Mouse (Mus musculus): ENCODE measurements around the gene Il19. TPM values are rescaled to one million over a fixed set of nuclear protein-coding genes. Genes with fewer than 3 reads are reported as not detected.

Il19 gene
- polyA plus RNA-seq, 1 experiment from 2014 or later = not detected

Other genes starting within 250 kb of the Il19 start
- 0.11 TPM in 1 of 2 replicates, not detected in the other for gene Gm29427, start 224.3 kb downstream of the Il19 start, polyA plus RNA-seq (2015; fragmentation: Nextera tagmentation; extraction: Ambion mirVana)
- 9.4 and 10.1 TPM in 2 replicates for gene Yod1, start 222.8 kb downstream of the Il19 start, polyA plus RNA-seq (2015; fragmentation: Nextera tagmentation; extraction: Ambion mirVana)
- gene Pfkfb2, start 210.9 kb downstream of the Il19 start, polyA plus RNA-seq (2015; fragmentation: Nextera tagmentation; extraction: Ambion mirVana) = 5.3 and 6.7 TPM in 2 replicates
- gene AA986860, start 208.1 kb downstream of the Il19 start, polyA plus RNA-seq (2015; fragmentation: Nextera tagmentation; extraction: Ambion mirVana) = 1.0 TPM in 2 replicates
- gene Fcamr, start 139.2 kb downstream of the Il19 start, polyA plus RNA-seq (2015; fragmentation: Nextera tagmentation; extraction: Ambion mirVana) = 0.10 TPM in 1 of 2 replicates, not detected in the other
- not detected in 2 replicates for gene Pigr, start 113.4 kb downstream of the Il19 start, polyA plus RNA-seq (2015; fragmentation: Nextera tagmentation; extraction: Ambion mirVana)
- 1.1 TPM in 2 replicates for gene Fcmr, start 74.4 kb downstream of the Il19 start, polyA plus RNA-seq (2015; fragmentation: Nextera tagmentation; extraction: Ambion mirVana)
- not detected in 2 replicates for gene Il24, start 52.7 kb downstream of the Il19 start, polyA plus RNA-seq (2015; fragmentation: Nextera tagmentation; extraction: Ambion mirVana)
- gene Il20, start 28.7 kb downstream of the Il19 start, polyA plus RNA-seq (2015; fragmentation: Nextera tagmentation; extraction: Ambion mirVana) = not detected in 2 replicates
- gene Il10, start 79.7 kb upstream of the Il19 start, polyA plus RNA-seq (2015; fragmentation: Nextera tagmentation; extraction: Ambion mirVana) = not detected in 2 replicates
- 60.0 and 62.0 TPM in 2 replicates for gene Mapkapk2, start 157.7 kb upstream of the Il19 start, polyA plus RNA-seq (2015; fragmentation: Nextera tagmentation; extraction: Ambion mirVana)
- gene Dyrk3, start 198.2 kb upstream of the Il19 start, polyA plus RNA-seq (2015; fragmentation: Nextera tagmentation; extraction: Ambion mirVana) = 3.2 and 4.5 TPM in 2 replicates
- gene Eif2d, start 213.1 kb upstream of the Il19 start, polyA plus RNA-seq (2015; fragmentation: Nextera tagmentation; extraction: Ambion mirVana) = 41.1 and 47.1 TPM in 2 replicates